Mouse (Mus musculus) layer of hippocampus, adult 8-10 months (tissue): ENCODE measurements at regions not wholly inside any gene's neighbourhood (a gene's known extent, or its start where the extent isn't known, plus 50 kb on each side); places are given as distances from the start of the nearest gene placed in this dataset.

ENCODE experiments used
- DNase-seq, 2 experiments: peaks; one replicate each; pipeline ENCODE4 v3.0.0; 2022; ENCODE audit warnings: low spot score in 2 of 2

DNA sequence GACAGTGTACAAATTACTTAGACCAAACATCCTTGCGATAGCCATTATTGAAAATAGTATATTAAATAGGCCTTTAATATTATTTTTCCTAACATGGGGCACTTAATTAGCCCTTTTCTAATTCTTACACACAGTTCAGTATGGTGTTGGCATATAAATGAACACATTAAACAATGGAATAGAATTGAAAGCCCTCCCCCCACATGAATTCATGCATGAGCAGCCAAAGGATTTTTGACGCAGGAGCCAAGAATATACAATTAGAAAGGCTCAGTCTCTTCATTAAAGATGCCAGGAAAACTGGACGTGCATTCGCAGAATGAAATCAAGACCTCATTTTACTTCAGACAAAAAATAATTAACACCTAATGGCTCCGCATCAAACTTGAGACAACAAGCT lies 172.9 kb upstream of the Phactr1 start:
- DNase-seq, result no peak

DNA sequence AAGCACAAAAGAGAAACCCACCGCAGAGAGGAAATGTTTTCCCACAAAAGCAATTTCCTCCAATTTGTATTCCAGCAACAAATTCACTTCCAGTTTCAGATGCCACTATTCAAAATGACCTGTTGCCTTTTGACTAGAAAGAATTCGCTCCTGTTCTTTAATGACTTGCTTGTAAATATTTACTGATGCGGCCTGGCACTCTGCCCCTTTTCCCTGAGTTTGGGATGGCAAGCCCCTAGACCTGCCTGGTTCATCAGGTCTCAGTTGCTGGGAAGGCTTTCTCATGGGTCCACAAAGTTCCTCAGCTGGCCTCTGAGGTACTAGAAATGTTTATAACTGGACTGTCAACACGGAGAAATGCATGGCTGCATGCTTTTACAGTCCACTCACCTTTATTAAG lies 161.7 kb upstream of the Phactr1 start:
- no peak for DNase-seq

GRCm38 (mm10) chr13:42522553-42522952 lies 157.9 kb upstream of the Phactr1 start:
- no peak for DNase-seq

- no peak for DNase-seq
Observed at GRCm38 (mm10) chr13:42526163-42526562, 154.3 kb upstream of the Phactr1 start.

DNA sequence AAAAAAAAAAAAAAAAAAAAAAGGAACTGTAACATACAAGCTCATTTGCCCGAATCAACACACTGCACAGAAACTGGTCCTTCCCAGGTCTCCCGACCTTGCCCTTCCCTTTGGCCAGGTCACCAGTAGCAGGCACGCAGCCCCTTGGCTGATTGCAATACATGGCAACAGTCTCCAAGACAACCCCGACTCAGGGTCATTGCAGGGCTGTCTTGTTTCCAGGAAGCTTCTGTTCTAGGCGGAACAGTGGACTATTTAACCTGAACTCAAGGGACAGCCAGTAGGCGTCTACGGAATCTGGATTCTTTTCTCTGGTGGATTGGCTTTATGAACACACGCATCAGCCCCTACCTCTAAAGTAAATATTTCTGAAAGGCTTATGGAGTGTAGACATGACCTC lies 153.5 kb upstream of the Phactr1 start:
- no peak for DNase-seq

DNA sequence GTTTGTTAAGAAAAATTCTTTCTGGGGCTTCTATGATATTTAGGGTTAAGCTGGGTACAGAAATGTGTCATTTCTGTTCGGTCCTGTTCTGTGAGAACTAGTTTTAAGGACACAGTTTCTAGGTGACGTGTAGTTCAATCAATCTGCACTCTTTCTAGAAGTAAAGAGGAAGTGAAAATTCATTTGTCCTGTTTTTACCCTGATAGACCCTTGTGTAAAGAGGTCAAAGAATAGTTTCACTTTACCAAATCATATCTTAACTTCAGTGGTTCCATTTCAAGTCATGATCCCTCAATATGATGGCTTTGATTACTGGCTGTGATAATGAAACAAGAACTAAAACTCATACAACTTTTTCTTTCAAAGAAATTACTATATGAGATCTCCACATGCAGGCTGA lies 152.3 kb upstream of the Phactr1 start:
- no peak for DNase-seq

DNA sequence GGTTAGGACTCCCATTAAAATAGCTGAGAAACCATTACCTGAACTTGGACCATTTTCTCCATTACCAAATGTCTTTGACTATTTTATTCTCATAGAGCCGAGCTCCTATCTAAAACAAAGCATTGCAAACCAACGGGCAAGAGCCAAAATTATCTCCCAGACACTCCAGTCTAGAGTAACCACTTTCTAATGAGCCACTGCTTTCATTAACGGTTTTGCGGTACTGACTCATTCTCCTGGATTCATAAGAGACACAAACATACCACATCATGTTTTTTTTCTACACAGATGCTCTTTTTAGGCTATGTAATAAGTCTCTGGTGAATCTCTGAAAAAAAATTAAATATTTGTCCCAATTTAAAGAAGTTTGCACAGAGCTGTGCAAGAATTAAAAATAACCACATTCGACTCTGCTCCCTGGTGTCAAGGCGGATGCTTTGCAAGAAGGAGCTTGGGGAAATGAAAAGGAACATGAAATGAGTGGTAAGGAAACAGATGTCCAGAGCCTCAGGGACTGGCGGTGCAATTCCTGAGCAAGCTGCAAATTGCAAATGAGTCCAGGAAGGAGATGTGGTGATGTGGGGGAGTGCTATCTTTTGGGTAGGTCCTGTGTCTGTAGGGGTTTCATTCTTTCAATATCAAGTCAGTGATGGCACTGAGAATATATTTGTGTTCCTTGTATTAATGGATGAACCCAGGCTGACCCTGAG lies 143.8 kb upstream of the Phactr1 start:
- DNase-seq, result peak; percentile 20 to 32

- DNase-seq, result no peak
Observed at GRCm38 (mm10) chr13:42538046-42538445, 142.4 kb upstream of the Phactr1 start.

DNA sequence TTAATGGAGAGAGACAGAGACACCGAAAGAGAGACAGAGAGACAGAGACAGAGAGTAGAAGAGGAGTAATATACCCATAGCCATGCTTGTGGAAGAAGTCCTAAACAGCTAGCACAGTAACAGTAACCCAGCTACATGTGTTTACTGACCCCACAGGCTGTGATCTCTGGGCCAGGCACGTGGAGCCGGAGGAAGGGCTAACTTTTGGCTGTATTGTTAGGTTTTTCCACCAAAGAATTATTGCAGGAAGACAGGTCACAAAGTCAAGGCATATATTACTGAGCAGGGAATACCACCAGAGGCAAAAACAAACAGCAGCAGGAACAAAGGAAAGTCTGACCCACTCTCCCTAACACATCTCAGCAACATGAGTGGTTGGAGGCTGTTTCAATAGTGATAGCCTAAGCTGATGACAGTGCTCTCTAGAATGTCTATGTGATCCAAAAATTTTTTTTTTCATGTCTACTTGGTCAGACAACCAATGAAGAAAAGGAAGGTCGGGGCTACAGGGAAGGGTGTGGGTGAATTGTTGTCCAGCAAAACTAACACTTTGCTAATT lies 135.8 kb upstream of the Phactr1 start:
- no peak for DNase-seq

DNA sequence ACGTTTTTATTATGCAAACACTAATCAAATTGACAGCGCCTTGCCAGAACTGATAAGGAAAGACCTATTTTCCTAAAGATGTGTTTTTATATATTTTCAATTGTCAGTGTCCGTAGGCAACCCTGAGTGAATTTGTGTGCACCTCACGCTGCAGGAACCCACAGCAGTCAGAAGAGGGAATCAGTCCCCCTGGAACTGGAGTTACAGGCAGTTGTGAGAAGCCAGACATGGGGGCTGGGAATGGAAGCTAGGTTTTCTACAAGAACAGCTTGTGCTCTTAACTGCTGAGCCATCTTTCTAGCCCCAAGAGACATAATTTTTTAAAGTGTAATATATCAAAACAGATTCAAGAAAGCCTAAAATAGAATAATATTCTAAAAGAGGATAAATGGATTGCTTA lies 134.0 kb upstream of the Phactr1 start:
- DNase-seq, result peak; percentile 5 to 8

DNA sequence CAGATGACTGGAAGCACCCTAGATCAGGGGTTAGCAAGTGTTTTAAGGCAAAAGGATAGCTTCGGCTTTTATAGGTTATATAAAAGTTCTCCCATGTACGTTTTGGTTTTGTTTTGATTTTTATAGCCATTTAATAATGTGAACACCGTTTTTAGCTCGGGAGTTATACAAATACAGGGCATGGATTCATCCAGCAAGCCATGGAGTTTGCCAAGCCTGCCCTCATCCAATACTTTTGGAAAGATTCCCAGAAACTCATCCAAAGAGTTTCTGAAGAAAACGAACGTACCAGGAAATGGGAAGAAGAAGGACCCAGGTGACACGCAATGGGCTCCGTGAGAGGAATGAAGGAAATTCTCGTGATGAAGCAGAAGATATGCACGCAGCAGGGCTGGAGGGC lies 133.6 kb upstream of the Phactr1 start:
- no peak for DNase-seq

GRCm38 (mm10) chr13:42549021-42549559 lies 131.3 kb upstream of the Phactr1 start:
- DNase-seq, result no peak

DNA sequence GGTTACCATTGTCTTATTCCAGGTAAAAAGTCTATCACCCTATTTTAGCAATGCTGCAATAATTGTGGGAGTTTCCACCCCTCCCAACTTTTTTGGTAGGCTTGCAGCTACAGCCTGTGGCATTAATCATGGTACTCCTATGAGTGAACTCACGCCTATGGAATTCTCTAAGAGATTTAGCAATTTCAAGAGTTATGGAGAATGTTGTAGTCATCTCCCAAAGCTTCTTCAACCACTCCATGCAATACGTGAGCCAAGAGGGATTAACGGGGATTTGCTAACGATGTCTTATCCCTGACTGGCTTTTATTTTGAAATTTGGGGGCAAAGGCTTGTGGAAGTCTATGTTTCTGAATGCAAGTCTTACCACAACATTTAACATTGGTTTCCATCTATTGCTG lies 125.5 kb upstream of the Phactr1 start:
- no peak for DNase-seq

DNA sequence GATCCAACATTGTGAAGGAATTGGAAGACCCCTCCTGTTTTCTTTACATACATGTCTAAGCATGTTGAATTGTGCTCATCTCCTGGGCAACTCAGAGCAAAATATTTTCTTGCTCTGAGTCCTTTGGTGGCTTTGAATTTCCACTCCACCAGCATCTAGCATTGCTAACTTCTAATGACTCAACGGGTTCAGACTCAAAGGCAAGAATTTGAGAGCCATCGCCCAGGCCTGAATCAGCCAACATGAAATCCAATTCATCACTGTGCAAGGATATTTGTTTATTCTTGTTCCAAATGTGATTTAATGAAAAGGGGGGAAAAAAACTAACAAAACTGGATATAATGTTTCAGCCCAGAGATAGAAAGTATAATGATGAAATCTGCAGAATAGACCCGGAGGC lies 121.9 kb upstream of the Phactr1 start:
- no peak for DNase-seq

DNA sequence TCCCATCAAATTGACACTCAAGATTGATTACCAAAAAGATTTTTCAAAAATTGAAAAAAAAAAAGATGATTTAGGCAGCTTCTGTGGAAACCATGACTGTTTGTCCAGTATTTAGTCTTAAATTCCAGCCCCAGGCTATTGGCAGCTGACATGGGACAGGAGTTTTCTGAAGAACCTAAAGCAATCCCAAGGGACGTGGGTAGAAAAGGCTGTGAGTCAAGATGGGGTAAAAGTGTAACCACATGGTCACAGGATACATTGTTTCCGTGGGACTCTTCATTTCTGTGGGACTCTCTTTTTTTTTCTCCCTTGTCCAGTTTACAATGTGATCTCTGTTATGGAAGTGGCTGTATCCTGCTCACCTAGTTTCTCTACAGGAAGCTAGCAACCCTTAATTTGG lies 119.0 kb upstream of the Phactr1 start:
- DNase-seq, result no peak

DNA sequence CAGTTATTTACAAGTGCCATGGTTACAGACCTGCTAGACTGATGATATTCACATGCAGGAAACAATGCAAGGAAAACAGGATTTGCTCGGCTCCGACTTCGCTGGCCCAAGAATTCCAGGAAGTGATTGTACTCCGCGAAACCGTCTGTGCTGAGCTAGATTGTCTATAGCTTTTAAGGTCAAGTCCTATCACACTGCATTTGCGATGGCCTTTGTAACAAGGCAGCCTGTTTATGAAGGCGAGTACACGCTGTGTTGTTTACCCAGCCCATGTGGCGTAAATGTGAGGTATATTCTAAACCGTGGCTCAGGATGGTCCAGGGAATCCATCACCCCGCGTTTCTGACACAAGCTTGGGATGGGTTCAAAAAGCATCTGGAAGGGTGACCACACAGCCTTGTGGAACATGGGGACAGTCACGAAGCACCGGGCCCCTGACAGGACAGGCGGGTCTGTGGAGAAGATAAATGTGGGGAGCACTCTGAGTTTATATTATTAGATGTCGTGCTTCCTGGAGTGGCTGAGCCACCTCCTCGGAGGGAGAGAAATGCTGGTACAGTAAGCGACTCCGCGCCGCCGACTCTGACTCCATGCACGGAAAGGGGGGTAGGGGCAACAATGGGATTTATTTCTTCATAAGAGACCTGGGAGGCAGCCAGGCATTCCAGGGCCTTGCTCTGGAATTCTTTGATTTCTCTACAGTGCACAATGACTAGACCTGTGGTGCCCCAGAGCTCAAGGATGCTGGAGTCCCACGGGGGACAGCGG lies 114.9 kb upstream of the Phactr1 start:
- DNase-seq, result no peak

GRCm38 (mm10) chr13:42570600-42571348 lies 109.6 kb upstream of the Phactr1 start:
- no peak for DNase-seq

DNA sequence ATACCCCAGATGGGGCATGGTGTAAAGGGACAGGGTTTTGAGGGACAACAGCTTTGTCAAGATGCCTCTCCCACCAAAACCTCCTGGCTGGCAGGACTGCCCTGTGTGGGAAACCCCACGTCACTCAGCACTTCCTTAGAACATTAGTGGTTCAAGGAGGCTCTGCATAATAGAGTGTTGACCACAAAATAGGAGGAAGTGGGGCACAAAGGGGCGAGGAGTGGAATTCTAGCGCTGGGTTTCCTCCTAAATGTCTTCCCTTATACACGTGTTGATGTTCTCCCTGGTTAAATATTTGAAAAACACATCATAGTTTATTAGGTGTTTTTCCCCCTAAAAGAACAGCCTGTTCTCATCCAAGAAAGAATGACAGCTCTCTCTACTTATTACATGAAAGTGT lies 106.2 kb upstream of the Phactr1 start:
- no peak for DNase-seq

DNA sequence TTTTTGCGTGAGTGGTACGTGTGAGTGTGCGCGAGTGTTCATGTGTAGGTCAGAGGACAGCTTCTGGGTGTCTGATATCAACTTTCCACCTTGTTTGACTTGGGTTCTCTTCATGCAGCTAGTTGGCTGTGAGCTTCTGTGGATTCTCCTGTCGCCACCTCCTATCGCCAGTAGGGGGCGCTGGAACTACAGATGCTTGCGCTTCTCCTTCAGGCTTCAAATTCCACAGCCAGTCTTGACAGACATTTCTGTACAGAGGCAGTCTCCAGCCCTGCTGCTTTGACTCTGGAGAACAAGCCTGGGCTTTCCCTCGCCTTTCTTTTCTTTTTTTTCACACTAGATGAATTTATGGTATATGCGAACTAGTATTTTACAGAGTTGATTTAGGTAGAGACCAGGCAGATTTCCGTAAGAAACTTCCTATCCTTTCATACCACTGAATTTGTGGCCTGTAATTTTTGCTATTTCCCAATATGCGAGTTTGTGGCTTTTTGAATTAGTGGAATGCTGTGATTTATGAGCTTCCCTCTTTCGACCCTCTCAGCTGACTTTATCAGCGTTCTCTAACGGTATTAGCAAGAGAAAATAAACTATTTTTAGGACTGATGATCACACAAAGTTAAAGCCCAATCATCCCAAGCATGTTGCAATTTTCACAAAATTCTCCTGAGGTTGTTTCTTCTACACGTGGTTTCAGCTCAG lies 104.5 kb upstream of the Phactr1 start:
- DNase-seq, result peak; percentile 68 to 89

- DNase-seq, result no peak
Observed at GRCm38 (mm10) chr13:42579471-42579870, 101.0 kb upstream of the Phactr1 start.

DNA sequence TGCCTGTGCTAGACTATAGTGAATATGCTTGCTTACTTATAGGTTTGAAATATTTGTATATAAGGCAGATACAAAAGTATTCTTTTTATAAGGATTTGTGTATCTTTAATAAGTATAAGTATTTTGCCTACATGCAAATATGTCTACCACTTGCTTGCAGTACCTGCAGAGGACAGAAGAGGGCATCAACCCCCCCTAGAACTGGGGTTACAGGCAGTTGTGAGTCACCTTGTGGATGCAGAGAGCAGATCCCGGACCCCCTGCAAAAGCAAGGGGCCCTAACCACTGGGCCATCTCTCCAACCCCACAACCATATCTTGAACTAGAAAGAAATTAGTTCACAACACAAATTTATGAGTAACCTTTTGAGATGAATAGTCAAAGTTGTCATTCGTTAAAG lies 91.3 kb upstream of the Phactr1 start:
- no peak for DNase-seq
